Mouse (Mus musculus): ENCODE measurements around the gene Arhgef40. TPM values are rescaled to one million over a fixed set of nuclear protein-coding genes. Genes with fewer than 3 reads are reported as not detected.

The Arhgef40 gene
- polyA plus RNA-seq, 1 experiment = 48.0 TPM

- H3K4me3 ChIP-seq (replicated peaks; ENCODE audit: insufficient read depth, low read depth, low read length) = no peak overlapping the region
- DNase-seq = no peak
- H3K27me3 ChIP-seq (ENCODE audit: control insufficient read depth, insufficient read depth, low read length) = no peaks in the 10 kb centered on the region
- no peak overlapping the region for H3K27ac ChIP-seq (ENCODE audit: insufficient read depth, low read length)
- H3K4me1 ChIP-seq (ENCODE audit: control insufficient read depth, insufficient read depth, low read length) = peaks cover 45% of the 10 kb centered on the region
- TF ChIP-seq POLR2A (IDR thresholded peaks at IDR 0.05; ENCODE audit: borderline replicate concordance, insufficient read depth, low read length) (no peak), CTCF (IDR thresholded peaks at IDR 0.05; ENCODE audit: borderline replicate concordance, insufficient read depth, low read depth, low read length) (no peak)
- 71% methylated on average over 6 of the region's 6 CpGs for WGBS
These were observed 21.1 kb downstream of the Arhgef40 start for GRCm38 (mm10) chr14:52005616-52006015.

DNA sequence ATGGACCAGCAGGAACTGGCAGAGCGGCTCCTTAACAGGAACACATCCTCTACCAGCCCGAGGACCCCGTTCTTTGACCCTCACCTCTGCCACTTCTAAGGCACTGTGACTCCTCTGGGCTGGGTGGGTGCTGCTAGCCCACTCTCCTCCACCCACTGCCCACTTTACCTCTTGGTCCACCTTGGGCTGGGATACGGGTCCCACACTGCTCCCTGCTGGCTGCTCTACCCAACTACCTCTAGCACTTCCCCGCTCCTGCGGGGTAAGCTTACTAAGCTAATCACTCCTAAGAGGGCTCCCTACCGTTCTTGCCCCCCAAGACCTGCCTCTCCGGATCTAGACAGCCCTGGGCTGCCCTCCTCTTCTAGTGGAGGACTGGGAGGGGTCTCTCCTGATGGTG is 21.7 kb downstream of the Arhgef40 start:
- DNase-seq = no peak
- Histone ChIP-seq H3K27ac (ENCODE audit: insufficient read depth, low read length) (no peak overlapping the region), H3K27me3 (ENCODE audit: control insufficient read depth, insufficient read depth, low read length) (no peaks in the 10 kb centered on the region), H3K4me1 (ENCODE audit: control insufficient read depth, insufficient read depth, low read length) (peaks cover 51% of the 10 kb centered on the region), H3K4me3 (replicated peaks; ENCODE audit: insufficient read depth, low read depth, low read length) (no peak overlapping the region)
- no peak for TF ChIP-seq POLR2A (IDR thresholded peaks at IDR 0.05; ENCODE audit: borderline replicate concordance, insufficient read depth, low read length)
- TF ChIP-seq CTCF (IDR thresholded peaks at IDR 0.05; ENCODE audit: borderline replicate concordance, insufficient read depth, low read depth, low read length) = peak; percentile 34; the same call in 1 of the 2 replicates
- WGBS = 64% methylated on average over 8 of the region's 8 CpGs

DNA sequence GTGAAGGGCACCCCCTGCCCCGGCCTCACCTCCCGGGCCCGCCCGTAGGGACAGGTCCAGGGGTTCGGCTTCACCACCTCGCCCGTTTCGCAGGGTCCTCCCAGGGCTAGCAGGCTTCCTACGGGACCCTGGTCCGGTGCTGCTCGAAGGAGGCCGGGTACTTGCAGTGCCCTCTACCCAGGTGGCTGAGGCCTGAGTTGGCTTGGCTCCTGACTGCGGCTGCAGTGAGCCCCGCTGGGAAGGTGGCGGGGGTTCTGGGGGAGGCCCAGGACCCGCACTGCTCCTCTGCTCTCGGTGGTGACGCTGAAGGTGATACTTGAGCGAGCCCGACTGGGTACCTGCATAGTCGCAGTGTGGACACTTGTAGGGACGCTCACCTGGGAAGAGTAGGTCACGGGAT is 22.3 kb downstream of the Arhgef40 start:
- 75% methylated on average over 23 of the region's 23 CpGs for WGBS
- Histone ChIP-seq H3K27me3 (ENCODE audit: control insufficient read depth, insufficient read depth, low read length) (no peaks in the 10 kb centered on the region), H3K4me3 (replicated peaks; ENCODE audit: insufficient read depth, low read depth, low read length) (no peak overlapping the region), H3K27ac (ENCODE audit: insufficient read depth, low read length) (no peak overlapping the region), H3K4me1 (ENCODE audit: control insufficient read depth, insufficient read depth, low read length) (peaks cover 56% of the 10 kb centered on the region)
- TF ChIP-seq POLR2A (IDR thresholded peaks at IDR 0.05; ENCODE audit: borderline replicate concordance, insufficient read depth, low read length) (no peak), CTCF (IDR thresholded peaks at IDR 0.05; ENCODE audit: borderline replicate concordance, insufficient read depth, low read depth, low read length) (no peak)
- DNase-seq = no peak

DNA sequence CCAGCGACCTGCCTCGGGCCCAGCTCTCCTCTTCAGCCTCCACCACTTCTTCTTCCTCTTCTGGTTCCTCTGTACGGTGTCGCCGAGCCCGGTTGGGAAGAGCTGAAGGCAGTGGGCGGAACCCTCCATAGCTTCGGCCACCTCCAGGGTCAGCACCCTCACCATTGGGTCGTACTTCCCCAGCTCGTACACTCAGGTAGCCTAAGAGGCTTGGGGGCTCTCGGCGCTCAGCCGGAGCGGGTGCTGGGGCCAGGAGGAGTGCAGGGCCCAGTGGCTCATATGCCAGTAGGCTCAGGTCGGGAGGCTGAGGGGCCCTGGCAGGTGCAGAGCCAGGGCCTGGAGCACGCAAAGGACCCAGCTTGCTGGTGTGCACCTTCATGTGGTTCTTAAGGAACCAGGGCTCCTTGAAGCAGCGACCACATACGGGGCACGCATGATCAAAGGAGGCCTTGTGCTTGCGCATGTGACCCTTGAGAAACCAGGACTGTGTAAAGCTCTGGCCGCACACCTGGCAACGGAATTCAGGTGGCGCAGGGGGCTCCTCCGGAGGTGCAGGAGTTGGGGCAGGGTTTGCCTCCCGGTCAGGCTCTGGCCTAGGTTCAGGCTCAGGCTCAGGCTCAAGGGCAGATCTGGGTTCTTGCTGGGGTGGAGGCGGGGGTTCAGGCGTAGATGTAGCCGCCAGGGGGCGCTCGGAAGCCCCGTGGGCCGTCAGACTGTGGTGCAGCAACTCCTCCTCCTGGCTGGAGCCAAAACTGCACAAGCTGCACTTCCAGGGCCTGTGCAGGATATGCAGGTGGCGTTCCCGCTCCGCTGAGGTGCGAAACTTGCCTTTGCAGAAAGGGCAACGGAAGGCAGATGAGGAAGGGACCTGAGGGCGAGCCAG is 24.0 kb downstream of the Arhgef40 start:
- Histone ChIP-seq H3K27me3 (ENCODE audit: control insufficient read depth, insufficient read depth, low read length) (no peaks in the 10 kb centered on the region), H3K27ac (ENCODE audit: insufficient read depth, low read length) (peak overlapping the region; percentile 88), H3K4me3 (replicated peaks; ENCODE audit: insufficient read depth, low read depth, low read length) (peak overlapping the region; percentile 41), H3K4me1 (ENCODE audit: control insufficient read depth, insufficient read depth, low read length) (peaks cover 52% of the 10 kb centered on the region)
- DNase-seq = peak; percentile 92 to 96
- WGBS = 33% methylated on average over 38 of the region's 38 CpGs
- TF ChIP-seq CTCF (IDR thresholded peaks at IDR 0.05; ENCODE audit: borderline replicate concordance, insufficient read depth, low read depth, low read length) (peak; percentile 99), POLR2A (IDR thresholded peaks at IDR 0.05; ENCODE audit: borderline replicate concordance, insufficient read depth, low read length) (0 out of 2 replicates have a peak, but pooled peaks have one; percentile 33)

DNA sequence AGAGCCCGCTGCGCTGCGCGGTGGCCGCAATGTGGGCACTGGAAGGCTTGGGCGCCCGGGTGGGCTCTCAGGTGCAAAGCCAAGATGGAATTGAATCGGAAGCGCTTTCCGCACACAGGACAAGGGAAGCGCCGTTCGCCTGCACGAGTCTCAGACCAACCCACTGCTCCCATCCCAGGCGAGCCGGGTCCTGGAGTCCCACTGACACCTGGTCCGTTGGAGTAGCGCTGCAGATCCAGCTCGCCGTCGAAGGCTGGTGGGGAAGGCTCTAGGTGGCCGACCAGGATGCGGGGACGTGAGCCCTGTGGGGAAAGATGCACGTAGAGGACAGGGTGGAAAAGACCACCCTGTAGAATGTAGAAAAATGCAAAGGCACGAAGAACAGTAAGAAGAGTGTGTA is 24.8 kb downstream of the Arhgef40 start:
- 19% methylated on average over 26 of the region's 26 CpGs for WGBS
- Histone ChIP-seq H3K27ac (ENCODE audit: insufficient read depth, low read length) (peak overlapping the region; percentile 88), H3K27me3 (ENCODE audit: control insufficient read depth, insufficient read depth, low read length) (no peaks in the 10 kb centered on the region), H3K4me1 (ENCODE audit: control insufficient read depth, insufficient read depth, low read length) (peaks cover 46% of the 10 kb centered on the region), H3K4me3 (replicated peaks; ENCODE audit: insufficient read depth, low read depth, low read length) (peak overlapping the region; percentile 41)
- TF ChIP-seq POLR2A (IDR thresholded peaks at IDR 0.05; ENCODE audit: borderline replicate concordance, insufficient read depth, low read length) (no peak), CTCF (IDR thresholded peaks at IDR 0.05; ENCODE audit: borderline replicate concordance, insufficient read depth, low read depth, low read length) (no peak)
- DNase-seq = no peak

GRCm38 (mm10) chr14:52009841-52010240 is 25.3 kb downstream of the Arhgef40 start:
- Histone ChIP-seq H3K27me3 (ENCODE audit: control insufficient read depth, insufficient read depth, low read length) (no peaks in the 10 kb centered on the region), H3K4me3 (replicated peaks; ENCODE audit: insufficient read depth, low read depth, low read length) (peak overlapping the region; percentile 50), H3K4me1 (ENCODE audit: control insufficient read depth, insufficient read depth, low read length) (peaks cover 41% of the 10 kb centered on the region), H3K27ac (ENCODE audit: insufficient read depth, low read length) (peak overlapping the region; percentile 88)
- 31% methylated on average over 6 of the region's 6 CpGs for WGBS
- no peak for DNase-seq
- TF ChIP-seq CTCF (IDR thresholded peaks at IDR 0.05; ENCODE audit: borderline replicate concordance, insufficient read depth, low read depth, low read length) = no peak
- no peak for TF ChIP-seq POLR2A (IDR thresholded peaks at IDR 0.05; ENCODE audit: borderline replicate concordance, insufficient read depth, low read length)

- H3K4me1 ChIP-seq (ENCODE audit: control insufficient read depth, insufficient read depth, low read length) = peaks cover 38% of the 10 kb centered on the region
- TF ChIP-seq POLR2A (IDR thresholded peaks at IDR 0.05; ENCODE audit: borderline replicate concordance, insufficient read depth, low read length) (peak; percentile 17; the same call in 1 of the 2 replicates), CTCF (IDR thresholded peaks at IDR 0.05; ENCODE audit: borderline replicate concordance, insufficient read depth, low read depth, low read length) (no peak)
- 4% methylated on average over 9 of the region's 9 CpGs for WGBS
- H3K27me3 ChIP-seq (ENCODE audit: control insufficient read depth, insufficient read depth, low read length) = no peaks in the 10 kb centered on the region
- DNase-seq = peak; percentile 70 to 78
- peak overlapping the region; percentile 50 for H3K4me3 ChIP-seq (replicated peaks; ENCODE audit: insufficient read depth, low read depth, low read length)
- peak overlapping the region; percentile 88 for H3K27ac ChIP-seq (ENCODE audit: insufficient read depth, low read length)
These were observed 26.1 kb downstream of the Arhgef40 start for GRCm38 (mm10) chr14:52010446-52011111.

Data from cerebellum, adult 2 months (tissue).